Mouse (Mus musculus) embryonic facial prominence, embryonic 12.5 days (tissue): ENCODE results near the gene Bmp2. TPM values are rescaled to one million over a fixed set of nuclear protein-coding genes. Genes with fewer than 3 reads are reported as not detected.

ENCODE experiments used
- ATAC-seq: fragments of 200-750 bp; cut with Nextera tagmentation; 2 replicates; pipeline ENCODE4 v1.8.0; 2017; ENCODE audit not compliant: insufficient number of reproducible peaks, insufficient read depth, low FRiP score, low TSS enrichment
- H3K27ac ChIP-seq: fragments of 300-500 bp; sonication (generic); 2 replicates; pipeline ENCODE4 v1.5.1; 2016; ENCODE audit warnings: mild to moderate bottlenecking
- H3K27me3 ChIP-seq: fragments of 300-500 bp; sonication (generic); 2 replicates; pipeline ENCODE4 v1.6.1; 2016; ENCODE audit warnings: mild to moderate bottlenecking, moderate library complexity
- H3K36me3 ChIP-seq: fragments of 300-500 bp; sonication (generic); 2 replicates; pipeline ENCODE4 v1.6.1; 2016; ENCODE audit warnings: mild to moderate bottlenecking
- H3K4me1 ChIP-seq: fragments of 300-500 bp; sonication (generic); 2 replicates; pipeline ENCODE4 v1.6.1; 2016
- H3K4me2 ChIP-seq: fragments of 300-500 bp; sonication (generic); replicated peaks from 2 replicates; pipeline ENCODE4 v1.6.1; 2016; ENCODE audit warnings: mild to moderate bottlenecking, moderate library complexity
- H3K4me3 ChIP-seq: fragments of 300-500 bp; sonication (generic); 2 replicates; pipeline ENCODE4 v1.5.1; 2016; ENCODE audit warnings: mild to moderate bottlenecking
- H3K9ac ChIP-seq: fragments of 300-500 bp; sonication (generic); 2 replicates; pipeline ENCODE4 v1.6.1; 2016; ENCODE audit warnings: mild to moderate bottlenecking, moderate library complexity
- H3K9me3 ChIP-seq: fragments of 300-500 bp; sonication (generic); 2 replicates; pipeline ENCODE4 v1.6.1; 2016; ENCODE audit warnings: mild to moderate bottlenecking, moderate library complexity
- WGBS: fragments of 180-500 bp; shearing (Covaris S2); methylation state at CpG from one replicate; pipeline ENCODE4 v1.1.7; 2016; 5-methylcytosine and 5-hydroxymethylcytosine counted together
- polyA plus RNA-seq: library from polyadenylated mRNA; unstranded; fragments of >200 nt; fragmentation: Nextera tagmentation; extraction: Ambion mirVana; gene quantifications from 2 replicates; pipeline ENCODE4 v1.2.1, GENCODE M21; 2016

Bmp2 gene
- 18.8 and 20.5 TPM in 2 replicates for polyA plus RNA-seq

- peak within 1 kb of the TSS; percentile 78 for H3K9ac ChIP-seq
- peaks cover 17% of the 10 kb centered on the region for H3K4me1 ChIP-seq
- H3K36me3 ChIP-seq, result no peaks in the 10 kb centered on the region
- peaks cover 33% of the 10 kb centered on the region for H3K27me3 ChIP-seq
- H3K27ac ChIP-seq, result no peak within 1 kb of the TSS
- H3K4me2 ChIP-seq, result peak within 1 kb of the TSS; percentile 86
- ATAC-seq, result peak; percentile 54
- peak within 1 kb of the TSS; percentile 67 for H3K4me3 ChIP-seq
- under 1% methylated on average over 74 of the region's 110 CpGs for WGBS
- no peaks in the 10 kb centered on the region for H3K9me3 ChIP-seq
These were observed at the start of gene Bmp2 for GRCm38 (mm10) chr2:133552031-133552841. Gene Bmp2, plus strand, starts transcription at chr2:133552159.

- Histone ChIP-seq H3K27ac (no peak overlapping the region), H3K27me3 (no peaks in the 10 kb centered on the region), H3K36me3 (no peaks in the 10 kb centered on the region), H3K9me3 (no peaks in the 10 kb centered on the region), H3K9ac (no peak overlapping the region), H3K4me3 (no peak overlapping the region), H3K4me1 (no peaks in the 10 kb centered on the region), H3K4me2 (no peak overlapping the region)
- WGBS, result 80% methylated on average over 2 of the region's 2 CpGs
- no peak for ATAC-seq
These were observed 46.3 kb upstream of the Bmp2 start for GRCm38 (mm10) chr2:133505678-133506077.

GRCm38 (mm10) chr2:133507045-133507444 lies 44.9 kb upstream of the Bmp2 start:
- H3K4me3 ChIP-seq, result no peak overlapping the region
- H3K4me2 ChIP-seq, result no peak overlapping the region
- H3K27me3 ChIP-seq, result no peaks in the 10 kb centered on the region
- 90% methylated on average over 4 of the region's 4 CpGs for WGBS
- no peaks in the 10 kb centered on the region for H3K36me3 ChIP-seq
- no peak for ATAC-seq
- H3K9me3 ChIP-seq, result no peaks in the 10 kb centered on the region
- H3K4me1 ChIP-seq, result no peaks in the 10 kb centered on the region
- H3K27ac ChIP-seq, result no peak overlapping the region
- no peak overlapping the region for H3K9ac ChIP-seq

- no peak for ATAC-seq
- no peaks in the 10 kb centered on the region for H3K36me3 ChIP-seq
- H3K9ac ChIP-seq, result no peak overlapping the region
- H3K4me3 ChIP-seq, result no peak overlapping the region
- H3K4me1 ChIP-seq, result no peaks in the 10 kb centered on the region
- H3K9me3 ChIP-seq, result no peaks in the 10 kb centered on the region
- H3K27ac ChIP-seq, result no peak overlapping the region
- H3K27me3 ChIP-seq, result no peaks in the 10 kb centered on the region
- H3K4me2 ChIP-seq, result no peak overlapping the region
- 82% methylated on average over 16 of the region's 16 CpGs for WGBS
These were observed 42.8 kb upstream of the Bmp2 start for GRCm38 (mm10) chr2:133509141-133509540.

- Histone ChIP-seq H3K36me3 (no peaks in the 10 kb centered on the region), H3K4me3 (no peak overlapping the region), H3K4me1 (no peaks in the 10 kb centered on the region), H3K27ac (no peak overlapping the region), H3K9me3 (no peaks in the 10 kb centered on the region), H3K27me3 (no peaks in the 10 kb centered on the region), H3K9ac (no peak overlapping the region), H3K4me2 (no peak overlapping the region)
- ATAC-seq, result no peak
- 75% methylated on average over 9 of the region's 9 CpGs for WGBS
These were observed 40.8 kb upstream of the Bmp2 start for GRCm38 (mm10) chr2:133511011-133511779.

GRCm38 (mm10) chr2:133516331-133517046 lies 35.5 kb upstream of the Bmp2 start:
- WGBS, result 81% methylated on average over 4 of the region's 4 CpGs
- Histone ChIP-seq H3K36me3 (no peaks in the 10 kb centered on the region), H3K27me3 (no peaks in the 10 kb centered on the region), H3K4me1 (no peaks in the 10 kb centered on the region), H3K27ac (no peak overlapping the region), H3K9ac (no peak overlapping the region), H3K4me2 (no peak overlapping the region), H3K4me3 (no peak overlapping the region), H3K9me3 (no peaks in the 10 kb centered on the region)
- ATAC-seq, result no peak

- Histone ChIP-seq H3K4me1 (no peaks in the 10 kb centered on the region), H3K4me2 (no peak overlapping the region), H3K9me3 (no peaks in the 10 kb centered on the region), H3K4me3 (no peak overlapping the region), H3K9ac (no peak overlapping the region), H3K27ac (no peak overlapping the region), H3K36me3 (no peaks in the 10 kb centered on the region), H3K27me3 (no peaks in the 10 kb centered on the region)
- ATAC-seq, result no peak
- WGBS, result 93% methylated on average over 2 of the region's 2 CpGs
These were observed 34.1 kb upstream of the Bmp2 start for GRCm38 (mm10) chr2:133517867-133518266.

- peaks cover 3% of the 10 kb centered on the region for H3K4me1 ChIP-seq
- 32% methylated on average over 5 of the region's 5 CpGs for WGBS
- no peak for ATAC-seq
- no peak overlapping the region for H3K4me3 ChIP-seq
- no peak overlapping the region for H3K27ac ChIP-seq
- H3K36me3 ChIP-seq, result no peaks in the 10 kb centered on the region
- H3K27me3 ChIP-seq, result no peaks in the 10 kb centered on the region
- no peak overlapping the region for H3K4me2 ChIP-seq
- H3K9ac ChIP-seq, result no peak overlapping the region
- no peaks in the 10 kb centered on the region for H3K9me3 ChIP-seq
These were observed 30.8 kb upstream of the Bmp2 start for GRCm38 (mm10) chr2:133521193-133521592.

GRCm38 (mm10) chr2:133522121-133522520 lies 29.8 kb upstream of the Bmp2 start:
- Histone ChIP-seq H3K4me3 (no peak overlapping the region), H3K4me1 (peaks cover 3% of the 10 kb centered on the region), H3K9ac (no peak overlapping the region), H3K36me3 (no peaks in the 10 kb centered on the region), H3K27ac (no peak overlapping the region), H3K9me3 (no peaks in the 10 kb centered on the region), H3K27me3 (no peaks in the 10 kb centered on the region), H3K4me2 (no peak overlapping the region)
- 88% methylated on average over 2 of the region's 2 CpGs for WGBS
- ATAC-seq, result no peak

GRCm38 (mm10) chr2:133525621-133526181 lies 26.3 kb upstream of the Bmp2 start:
- Histone ChIP-seq H3K27ac (no peak overlapping the region), H3K9me3 (no peaks in the 10 kb centered on the region), H3K4me2 (no peak overlapping the region), H3K27me3 (no peaks in the 10 kb centered on the region), H3K9ac (no peak overlapping the region), H3K36me3 (no peaks in the 10 kb centered on the region), H3K4me3 (no peak overlapping the region), H3K4me1 (peaks cover 3% of the 10 kb centered on the region)
- WGBS, result 39% methylated on average over 4 of the region's 4 CpGs
- ATAC-seq, result peak; percentile 69; the same call in 1 of the 2 replicates

GRCm38 (mm10) chr2:133529396-133529795 lies 22.6 kb upstream of the Bmp2 start:
- Histone ChIP-seq H3K4me2 (no peak overlapping the region), H3K27ac (no peak overlapping the region), H3K4me3 (no peak overlapping the region), H3K36me3 (no peaks in the 10 kb centered on the region), H3K27me3 (no peaks in the 10 kb centered on the region), H3K9ac (no peak overlapping the region), H3K9me3 (no peaks in the 10 kb centered on the region), H3K4me1 (peaks cover 3% of the 10 kb centered on the region)
- ATAC-seq, result no peak
- WGBS, result 92% methylated on average over 9 of the region's 9 CpGs
